Mouse (Mus musculus): ENCODE measurements around the gene Nkx2-5.

Nkx2-5 gene

GRCm38 (mm10) chr17:26835956-26836355 lies 8.9 kb downstream of the Nkx2-5 start:
- no peak for DNase-seq

GRCm38 (mm10) chr17:26834966-26835755 lies 9.6 kb downstream of the Nkx2-5 start:
- DNase-seq = no peak

DNA sequence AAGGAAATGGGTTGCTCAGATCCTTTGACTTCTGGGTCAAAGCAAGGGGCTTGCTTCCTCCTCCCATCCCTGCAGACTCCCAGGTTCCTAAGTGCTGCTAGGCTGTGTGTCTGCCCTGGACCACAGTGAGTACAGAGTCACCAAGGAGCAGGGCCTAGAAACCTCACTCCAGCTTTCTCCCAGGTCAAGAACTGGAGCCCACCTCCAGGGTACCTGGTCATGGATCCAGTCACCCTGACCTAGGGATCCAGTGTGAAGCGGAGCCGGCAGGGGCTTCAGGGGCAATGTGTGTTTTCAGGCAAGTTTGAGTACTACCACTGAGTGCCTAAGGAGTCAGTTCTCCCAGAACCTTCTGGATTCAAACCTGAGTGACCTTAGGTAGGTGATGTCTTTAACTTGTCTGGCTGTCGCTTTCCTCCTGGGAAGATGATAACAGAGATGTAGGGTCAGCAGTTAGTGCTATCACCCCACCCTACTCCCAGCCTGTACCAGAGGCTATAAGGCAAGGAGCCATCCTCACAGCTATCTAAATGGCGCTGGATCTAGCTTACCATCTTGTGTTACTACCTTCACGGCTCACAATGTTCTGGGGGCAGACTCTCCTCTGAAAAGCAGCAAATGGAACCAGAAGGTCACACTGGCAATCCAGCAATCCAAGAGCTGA lies 10.4 kb downstream of the Nkx2-5 start:
- DNase-seq = no peak

- no peak for DNase-seq
These were observed 11.0 kb downstream of the Nkx2-5 start for GRCm38 (mm10) chr17:26833806-26834205.

GRCm38 (mm10) chr17:26826131-26826530 lies 18.7 kb downstream of the Nkx2-5 start:
- no peak for DNase-seq

DNA sequence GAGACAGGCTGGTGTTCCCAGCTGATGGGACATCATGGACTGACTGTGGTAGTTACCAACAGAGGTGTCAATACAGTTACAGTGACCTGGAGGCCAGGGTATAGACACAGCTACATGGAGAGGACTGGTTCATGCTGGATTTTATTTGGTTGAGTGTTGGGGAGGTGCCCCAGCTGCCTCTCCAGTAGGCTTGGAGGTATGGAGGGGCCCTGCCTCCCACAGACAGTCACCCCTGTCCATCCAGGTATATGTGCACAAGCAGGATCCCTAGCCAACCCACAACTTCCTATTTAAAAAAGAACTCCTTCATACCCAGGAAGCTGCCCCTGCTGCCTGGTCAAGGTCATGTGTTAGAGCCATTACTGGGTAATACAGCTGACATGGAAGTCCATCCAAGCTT lies 27.0 kb downstream of the Nkx2-5 start:
- no peak for DNase-seq

DNA sequence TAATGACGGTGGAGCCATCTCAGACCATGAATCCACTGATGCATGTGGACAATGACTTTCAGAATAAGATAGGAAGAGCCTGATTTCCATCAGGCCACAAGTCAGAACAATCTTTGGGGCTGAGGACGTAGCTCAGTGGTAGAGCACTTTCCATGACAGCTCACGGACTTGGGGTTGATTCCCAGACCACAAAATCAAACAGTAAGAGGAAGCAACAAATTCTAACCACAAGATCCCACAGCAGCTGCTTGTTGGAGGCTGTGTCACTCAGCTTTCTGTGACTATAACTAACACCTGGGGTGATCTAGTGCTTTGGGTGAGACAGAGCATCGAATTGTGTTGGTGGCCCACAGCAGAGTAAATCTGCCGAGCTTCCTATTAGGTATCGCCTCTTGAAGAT lies 28.0 kb downstream of the Nkx2-5 start:
- no peak for DNase-seq

DNA sequence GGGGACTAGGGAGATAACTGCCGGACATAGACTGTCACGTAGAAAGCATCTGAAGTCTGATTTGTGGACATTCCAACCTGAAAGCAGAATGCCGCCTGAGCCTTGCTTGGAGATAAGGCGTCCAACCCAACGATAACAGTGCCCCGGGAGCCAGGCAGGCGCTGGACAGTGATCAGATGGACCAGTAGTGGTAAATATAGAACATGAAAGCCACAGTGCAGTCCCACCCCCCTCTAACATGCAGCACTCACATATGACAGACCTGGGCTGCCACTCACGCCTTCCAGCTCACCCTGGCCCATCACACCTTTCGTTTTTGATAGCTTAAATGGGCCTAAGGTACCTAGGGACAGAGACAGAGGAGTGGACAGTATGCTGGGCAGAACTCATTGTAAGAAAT lies 31.3 kb downstream of the Nkx2-5 start:
- no peak for DNase-seq

DNA sequence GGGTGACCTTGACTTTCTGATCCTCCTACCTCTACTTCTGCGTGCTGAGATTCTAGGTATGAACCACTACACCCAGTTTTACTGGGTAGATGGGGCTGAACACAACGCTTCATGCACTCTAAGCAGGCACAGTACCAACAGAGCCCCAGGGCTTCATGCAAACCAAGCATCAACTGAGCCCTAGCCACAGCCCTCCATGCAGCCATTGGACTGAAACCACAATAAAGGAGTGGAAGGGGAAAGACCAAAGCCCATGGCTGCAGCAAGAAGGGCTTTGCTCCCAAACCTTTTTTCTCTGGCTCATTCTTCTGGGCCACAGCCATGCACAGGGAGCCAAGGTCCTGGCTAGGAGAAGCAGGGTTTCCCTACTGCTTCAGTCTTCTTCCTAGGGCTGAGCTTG lies 32.2 kb downstream of the Nkx2-5 start:
- DNase-seq = no peak

DNA sequence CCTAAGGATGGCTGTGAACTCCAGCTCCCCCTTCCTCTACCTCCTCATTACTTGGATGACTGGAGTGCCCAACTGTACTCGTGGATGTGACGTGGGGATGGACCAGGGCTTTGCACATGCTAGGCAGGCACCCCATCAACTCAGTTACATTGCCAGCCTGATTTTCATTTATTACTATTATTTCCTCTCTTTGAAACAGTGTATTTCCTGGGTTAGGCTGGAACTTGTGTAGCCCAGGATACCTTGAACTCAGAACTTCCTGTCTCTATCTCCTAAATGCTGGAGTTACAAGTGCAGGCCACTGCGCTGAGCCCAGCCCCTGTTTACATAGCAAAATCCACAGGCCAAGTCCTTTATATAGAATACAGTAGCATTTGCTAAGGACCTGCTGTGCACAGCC lies 41.9 kb downstream of the Nkx2-5 start:
- DNase-seq = no peak

GRCm38 (mm10) chr17:26797379-26798128 lies 47.3 kb downstream of the Nkx2-5 start:
- no peak for DNase-seq

GRCm38 (mm10) chr17:26795386-26795785 lies 49.4 kb downstream of the Nkx2-5 start:
- DNase-seq = no peak

GRCm38 (mm10) chr17:26794744-26795143 lies 50.1 kb downstream of the Nkx2-5 start:
- DNase-seq = peak; percentile 78

- DNase-seq = no peak
These were observed 51.6 kb downstream of the Nkx2-5 start for GRCm38 (mm10) chr17:26793068-26793765.

GRCm38 (mm10) chr17:26792096-26792495 lies 52.7 kb downstream of the Nkx2-5 start:
- DNase-seq = no peak

DNA sequence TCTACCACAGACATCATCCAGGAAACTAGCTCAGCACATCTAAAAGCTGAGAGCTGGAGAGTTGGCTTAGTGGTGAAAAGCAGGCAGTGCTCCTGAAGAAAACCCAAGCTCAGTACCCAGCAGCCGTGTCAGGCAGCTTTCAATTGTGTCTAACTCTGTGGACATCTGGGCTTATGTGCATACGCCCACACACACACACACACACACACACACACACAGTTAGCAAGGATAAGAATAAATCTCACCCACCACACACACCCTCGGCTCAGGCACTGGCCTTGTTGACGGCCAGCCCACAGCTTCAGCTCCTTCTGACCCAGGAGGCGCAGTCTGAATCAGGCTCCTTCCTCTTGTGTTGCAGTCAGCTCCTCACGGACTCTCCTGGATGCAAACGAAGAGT lies 53.2 kb downstream of the Nkx2-5 start:
- no peak for DNase-seq

GRCm38 (mm10) chr17:26790269-26791214 lies 54.3 kb downstream of the Nkx2-5 start:
- DNase-seq = no peak

DNA sequence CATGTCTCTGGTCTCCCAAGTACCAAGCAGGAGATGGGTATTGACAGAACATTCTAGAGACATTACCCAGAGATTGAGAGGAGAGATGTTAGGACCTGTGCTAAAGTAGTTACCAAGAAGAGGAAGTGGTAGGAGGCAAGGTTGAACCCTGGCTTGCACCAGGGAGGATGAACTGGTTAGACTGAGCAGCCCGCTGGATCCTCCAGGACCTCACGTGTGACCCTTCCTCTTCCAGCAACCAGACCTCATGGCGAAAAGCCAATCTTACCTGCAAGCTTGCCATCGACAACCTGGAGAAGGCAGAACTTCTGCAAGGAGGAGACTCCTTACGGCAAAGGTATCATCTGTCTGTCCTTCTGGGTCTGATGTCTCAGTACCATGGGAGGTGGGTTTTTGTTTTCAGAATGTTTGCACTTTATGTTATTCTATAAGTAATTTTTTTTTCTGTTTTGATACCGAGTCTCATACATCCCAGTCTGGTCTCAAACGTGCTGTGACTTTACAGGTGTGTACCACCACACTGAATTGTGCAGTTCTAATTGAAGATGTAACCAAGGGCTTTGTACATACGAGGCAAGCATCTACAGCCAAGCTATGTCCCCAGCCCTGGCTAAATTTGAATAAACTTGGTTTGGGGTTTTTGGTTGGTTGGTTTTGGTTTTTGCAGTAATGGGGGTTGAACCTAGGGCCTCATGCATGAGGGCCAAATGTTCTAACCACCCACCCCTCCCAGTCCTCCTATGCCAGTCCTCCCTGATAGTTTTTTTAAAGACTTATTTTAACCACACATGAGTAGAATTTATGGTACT lies 55.1 kb downstream of the Nkx2-5 start:
- DNase-seq = no peak

DNA sequence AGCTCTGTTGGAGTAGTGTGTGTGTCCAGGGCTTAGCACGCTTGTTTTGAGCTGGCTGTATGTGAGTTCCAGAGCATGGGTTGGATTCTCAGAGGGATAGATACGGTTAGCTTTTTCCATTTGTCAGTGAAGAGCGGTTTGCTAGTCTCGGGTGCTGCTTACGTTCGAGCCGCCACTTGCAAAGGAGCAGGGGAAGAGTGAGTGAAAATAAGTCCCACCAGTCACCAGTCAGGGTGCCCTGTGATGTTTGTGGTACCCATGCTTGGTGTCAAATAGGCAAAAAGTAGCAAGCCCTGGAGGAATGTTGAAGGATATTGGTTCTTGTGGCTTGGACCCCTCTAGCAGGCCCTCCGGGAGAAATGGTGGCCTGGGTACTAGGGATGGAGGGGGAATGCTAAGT lies 55.8 kb downstream of the Nkx2-5 start:
- DNase-seq = no peak

All from lung, postnatal 10 days (tissue).